Mouse (Mus musculus): ENCODE results near the gene Scnn1a. TPM values are rescaled to one million over a fixed set of nuclear protein-coding genes. Genes with fewer than 3 reads are reported as not detected.

Gene Scnn1a
- polyA plus RNA-seq, 1 experiment, result 11.9 TPM

- Histone ChIP-seq H3K27me3 (ENCODE audit: control insufficient read depth, insufficient read depth, low read length) (no peaks in the 10 kb centered on the region), H3K36me3 (ENCODE audit: control insufficient read depth, insufficient read depth, low read length) (peaks cover 49% of the 10 kb centered on the region), H3K4me1 (ENCODE audit: control insufficient read depth, insufficient read depth, insufficient read length, low read length) (peaks cover 13% of the 10 kb centered on the region), H3K27ac (ENCODE audit: insufficient read depth, low read depth, low read length) (no peak overlapping the region), H3K4me3 (ENCODE audit: low read depth, low read length) (no peak overlapping the region)
- WGBS, result 67% methylated on average over 13 of the region's 13 CpGs
- no peak for TF ChIP-seq CTCF (IDR thresholded peaks at IDR 0.05; ENCODE audit: extremely low read depth, insufficient read length, insufficient replicate concordance, low read depth, low read length)
- no peak for TF ChIP-seq POLR2A (IDR thresholded peaks at IDR 0.05; ENCODE audit: low read depth, low read length)
Measured at GRCm38 (mm10) chr6:125308921-125309320, 11.5 kb upstream of the Scnn1a start.

- TF ChIP-seq CTCF (IDR thresholded peaks at IDR 0.05; ENCODE audit: extremely low read depth, insufficient read length, insufficient replicate concordance, low read depth, low read length), result no peak
- peak; percentile 11; the same call in 1 of the 2 replicates for TF ChIP-seq POLR2A (IDR thresholded peaks at IDR 0.05; ENCODE audit: low read depth, low read length)
- whole genome bisulfite sequencing, result 80% methylated on average over 5 of the region's 5 CpGs
- Histone ChIP-seq H3K36me3 (ENCODE audit: control insufficient read depth, insufficient read depth, low read length) (peaks cover 49% of the 10 kb centered on the region), H3K4me3 (ENCODE audit: low read depth, low read length) (no peak overlapping the region), H3K27me3 (ENCODE audit: control insufficient read depth, insufficient read depth, low read length) (no peaks in the 10 kb centered on the region), H3K4me1 (ENCODE audit: control insufficient read depth, insufficient read depth, insufficient read length, low read length) (peaks cover 17% of the 10 kb centered on the region), H3K27ac (ENCODE audit: insufficient read depth, low read depth, low read length) (no peak overlapping the region)
Measured at GRCm38 (mm10) chr6:125309406-125309805, 11.1 kb upstream of the Scnn1a start.

DNA sequence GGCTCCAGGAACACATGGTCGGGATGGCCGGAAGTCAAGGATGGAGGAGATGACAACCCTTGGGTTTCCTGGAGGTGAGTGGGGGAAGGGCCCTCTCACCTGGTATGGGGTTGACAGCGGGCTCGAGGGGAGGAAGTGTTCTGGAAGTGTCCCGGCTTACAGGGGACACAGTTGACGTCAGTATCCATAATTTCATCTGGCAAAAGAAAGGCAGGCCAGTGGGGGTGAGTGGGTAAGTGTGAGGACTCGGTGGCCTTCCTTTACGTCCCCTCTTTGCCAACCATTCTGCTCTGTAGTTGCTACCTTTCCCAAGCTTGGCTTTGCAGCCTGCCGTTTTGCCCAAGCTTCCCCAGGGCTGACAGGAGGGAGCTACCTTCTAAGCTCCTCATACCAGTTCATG, 8.3 kb upstream of the Scnn1a start:
- peaks cover 17% of the 10 kb centered on the region for H3K4me1 ChIP-seq (ENCODE audit: control insufficient read depth, insufficient read depth, insufficient read length, low read length)
- 71% methylated on average over 9 of the region's 9 CpGs for WGBS
- no peak overlapping the region for H3K27ac ChIP-seq (ENCODE audit: insufficient read depth, low read depth, low read length)
- TF ChIP-seq POLR2A (IDR thresholded peaks at IDR 0.05; ENCODE audit: low read depth, low read length), result no peak
- TF ChIP-seq CTCF (IDR thresholded peaks at IDR 0.05; ENCODE audit: extremely low read depth, insufficient read length, insufficient replicate concordance, low read depth, low read length), result no peak
- H3K4me3 ChIP-seq (ENCODE audit: low read depth, low read length), result peak overlapping the region; percentile 87
- H3K27me3 ChIP-seq (ENCODE audit: control insufficient read depth, insufficient read depth, low read length), result no peaks in the 10 kb centered on the region
- H3K36me3 ChIP-seq (ENCODE audit: control insufficient read depth, insufficient read depth, low read length), result peaks cover 39% of the 10 kb centered on the region

GRCm38 (mm10) chr6:125312581-125313355, 7.7 kb upstream of the Scnn1a start:
- TF ChIP-seq CTCF (IDR thresholded peaks at IDR 0.05; ENCODE audit: extremely low read depth, insufficient read length, insufficient replicate concordance, low read depth, low read length), result no peak
- peak; percentile 27; the same call in 1 of the 2 replicates for TF ChIP-seq POLR2A (IDR thresholded peaks at IDR 0.05; ENCODE audit: low read depth, low read length)
- H3K36me3 ChIP-seq (ENCODE audit: control insufficient read depth, insufficient read depth, low read length), result peaks cover 35% of the 10 kb centered on the region
- peaks cover 17% of the 10 kb centered on the region for H3K4me1 ChIP-seq (ENCODE audit: control insufficient read depth, insufficient read depth, insufficient read length, low read length)
- no peaks in the 10 kb centered on the region for H3K27me3 ChIP-seq (ENCODE audit: control insufficient read depth, insufficient read depth, low read length)
- peak overlapping the region; percentile 87 for H3K4me3 ChIP-seq (ENCODE audit: low read depth, low read length)
- H3K27ac ChIP-seq (ENCODE audit: insufficient read depth, low read depth, low read length), result peak overlapping the region; percentile 78
- 6% methylated on average over 22 of the region's 22 CpGs for WGBS

DNA sequence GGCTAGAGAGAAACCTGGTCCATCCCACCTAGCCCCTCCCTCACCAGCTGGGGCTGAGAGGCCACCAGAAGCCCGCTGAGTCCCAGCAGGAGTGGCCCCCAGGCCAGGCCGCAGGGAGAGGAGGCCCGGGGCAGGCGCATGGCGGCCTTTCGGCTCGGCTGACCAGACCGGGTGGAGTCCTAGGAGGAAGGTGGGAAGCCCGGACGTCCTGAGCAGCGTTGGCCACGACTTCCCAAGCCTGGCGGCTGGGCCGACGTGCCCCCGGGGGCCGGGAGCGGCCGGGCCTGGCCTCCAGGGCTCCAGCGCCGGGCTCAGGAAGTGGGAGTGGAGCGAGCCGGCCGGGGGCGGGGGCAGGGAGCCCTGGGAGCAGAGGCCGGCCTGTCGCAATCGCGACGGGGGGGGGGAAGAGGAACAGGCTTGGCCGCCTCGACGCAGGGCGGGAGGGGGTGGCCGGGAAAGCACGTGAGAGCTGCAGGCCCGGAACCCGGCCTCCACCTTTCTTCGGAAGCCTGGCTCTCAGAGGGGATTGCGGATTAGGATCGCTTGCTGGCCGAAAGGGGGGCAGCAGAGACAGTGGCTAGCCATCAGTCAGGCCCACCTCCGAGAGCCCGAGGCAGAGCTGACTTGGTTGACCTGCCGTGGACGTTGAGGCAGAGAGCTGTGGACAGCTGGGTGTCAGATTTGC, 6.8 kb upstream of the Scnn1a start, which contains the start of gene Ltbr:
TSS of gene Ltbr (minus strand) at position 340 of the 685 bp plus-strand sequence.
- under 1% methylated on average over 45 of the region's 46 CpGs for WGBS
- Histone ChIP-seq H3K4me1 (ENCODE audit: control insufficient read depth, insufficient read depth, insufficient read length, low read length) (peaks cover 17% of the 10 kb centered on the region), H3K27me3 (ENCODE audit: control insufficient read depth, insufficient read depth, low read length) (no peaks in the 10 kb centered on the region), H3K4me3 (ENCODE audit: low read depth, low read length) (peak within 1 kb of the TSS; percentile 87), H3K27ac (ENCODE audit: insufficient read depth, low read depth, low read length) (peak within 1 kb of the TSS; percentile 78), H3K36me3 (ENCODE audit: control insufficient read depth, insufficient read depth, low read length) (peaks cover 27% of the 10 kb centered on the region)
- TF ChIP-seq CTCF (IDR thresholded peaks at IDR 0.05; ENCODE audit: extremely low read depth, insufficient read length, insufficient replicate concordance, low read depth, low read length) (no peak), POLR2A (IDR thresholded peaks at IDR 0.05; ENCODE audit: low read depth, low read length) (peak; percentile 77)

DNA sequence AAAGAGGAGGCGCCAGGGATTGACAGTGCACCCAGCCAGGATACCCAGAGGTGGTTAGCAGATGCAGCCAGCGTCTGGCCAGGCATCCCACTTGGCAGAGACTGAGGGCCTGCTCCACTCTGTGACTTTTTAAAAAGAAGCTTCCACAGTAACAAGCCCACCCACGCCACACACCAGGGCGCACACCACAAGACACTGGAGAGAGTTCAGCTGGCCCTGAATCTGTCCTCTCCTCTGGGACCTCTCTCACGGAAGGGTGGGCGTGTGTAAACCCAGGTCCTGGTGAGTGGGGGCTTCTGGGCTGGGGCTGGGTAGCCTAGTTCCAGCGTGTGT, 6.3 kb upstream of the Scnn1a start:
- Histone ChIP-seq H3K27me3 (ENCODE audit: control insufficient read depth, insufficient read depth, low read length) (no peaks in the 10 kb centered on the region), H3K4me3 (ENCODE audit: low read depth, low read length) (peak overlapping the region; percentile 87), H3K36me3 (ENCODE audit: control insufficient read depth, insufficient read depth, low read length) (peaks cover 22% of the 10 kb centered on the region), H3K27ac (ENCODE audit: insufficient read depth, low read depth, low read length) (peak overlapping the region; percentile 50), H3K4me1 (ENCODE audit: control insufficient read depth, insufficient read depth, insufficient read length, low read length) (peaks cover 17% of the 10 kb centered on the region)
- TF ChIP-seq POLR2A (IDR thresholded peaks at IDR 0.05; ENCODE audit: low read depth, low read length), result no peak
- no peak for TF ChIP-seq CTCF (IDR thresholded peaks at IDR 0.05; ENCODE audit: extremely low read depth, insufficient read length, insufficient replicate concordance, low read depth, low read length)
- 65% methylated on average over 7 of the region's 7 CpGs for WGBS

DNA sequence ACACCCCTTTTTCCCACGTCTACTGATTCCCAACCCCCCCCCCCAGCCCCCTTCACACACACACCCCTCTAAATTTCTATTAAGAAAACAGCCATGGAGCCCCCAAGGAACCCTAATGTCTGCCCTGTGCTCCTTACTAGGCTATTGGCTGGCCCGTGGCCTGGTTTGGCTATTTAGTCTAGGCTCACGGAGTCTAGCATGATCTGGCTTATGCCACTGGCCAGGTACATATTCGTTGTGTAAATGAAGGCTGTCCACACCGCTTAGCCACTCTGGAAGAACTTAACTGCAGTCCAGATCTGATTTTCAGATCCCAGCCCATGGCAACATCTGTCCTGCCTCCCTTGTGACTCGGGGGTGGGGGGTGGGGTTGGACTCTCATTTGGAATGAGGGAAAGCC, 5.7 kb upstream of the Scnn1a start:
- 75% methylated on average over 6 of the region's 6 CpGs for WGBS
- Histone ChIP-seq H3K27me3 (ENCODE audit: control insufficient read depth, insufficient read depth, low read length) (no peaks in the 10 kb centered on the region), H3K27ac (ENCODE audit: insufficient read depth, low read depth, low read length) (no peak overlapping the region), H3K4me1 (ENCODE audit: control insufficient read depth, insufficient read depth, insufficient read length, low read length) (peaks cover 17% of the 10 kb centered on the region), H3K4me3 (ENCODE audit: low read depth, low read length) (no peak overlapping the region), H3K36me3 (ENCODE audit: control insufficient read depth, insufficient read depth, low read length) (peaks cover 16% of the 10 kb centered on the region)
- no peak for TF ChIP-seq POLR2A (IDR thresholded peaks at IDR 0.05; ENCODE audit: low read depth, low read length)
- no peak for TF ChIP-seq CTCF (IDR thresholded peaks at IDR 0.05; ENCODE audit: extremely low read depth, insufficient read length, insufficient replicate concordance, low read depth, low read length)

Data from small intestine, adult 2 months (tissue).